Mouse (Mus musculus): ENCODE measurements around the gene Serinc2.

Gene Serinc2

DNA sequence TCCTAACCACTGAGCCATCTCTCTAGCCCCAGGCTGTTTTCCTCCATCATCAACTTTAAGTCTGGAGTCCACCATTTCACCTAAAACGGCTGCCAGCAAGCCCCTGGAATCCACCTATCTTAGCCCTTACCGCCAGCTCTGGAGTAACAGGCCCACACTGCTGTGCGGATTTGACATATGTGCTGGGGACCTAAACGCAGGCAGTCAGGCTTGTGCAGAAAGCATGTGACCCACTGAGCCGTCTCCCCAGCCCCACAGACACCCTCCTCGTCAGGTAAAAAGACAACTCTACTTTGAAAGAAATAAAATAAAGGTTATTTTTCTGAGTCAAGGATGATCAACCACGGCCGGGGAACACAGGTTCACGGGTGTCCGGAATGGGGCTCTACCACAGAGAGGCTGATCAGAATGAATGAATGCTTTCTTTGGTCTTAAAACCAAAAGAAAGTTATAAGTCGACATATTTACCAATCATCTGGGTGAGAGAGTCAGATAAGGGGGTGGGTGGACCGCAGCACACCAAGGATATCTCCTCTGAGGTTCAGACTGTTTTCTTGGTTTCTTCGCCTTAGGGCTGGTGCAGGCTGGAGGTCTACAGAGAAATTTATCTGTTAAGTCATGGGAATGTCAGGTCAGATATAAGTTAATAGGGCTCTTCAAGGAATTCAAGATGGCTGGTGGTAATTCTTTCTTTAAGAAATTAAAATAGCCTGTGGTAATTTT lies 17.4 kb upstream of the Serinc2 start:
- DNase-seq = no peak

DNA sequence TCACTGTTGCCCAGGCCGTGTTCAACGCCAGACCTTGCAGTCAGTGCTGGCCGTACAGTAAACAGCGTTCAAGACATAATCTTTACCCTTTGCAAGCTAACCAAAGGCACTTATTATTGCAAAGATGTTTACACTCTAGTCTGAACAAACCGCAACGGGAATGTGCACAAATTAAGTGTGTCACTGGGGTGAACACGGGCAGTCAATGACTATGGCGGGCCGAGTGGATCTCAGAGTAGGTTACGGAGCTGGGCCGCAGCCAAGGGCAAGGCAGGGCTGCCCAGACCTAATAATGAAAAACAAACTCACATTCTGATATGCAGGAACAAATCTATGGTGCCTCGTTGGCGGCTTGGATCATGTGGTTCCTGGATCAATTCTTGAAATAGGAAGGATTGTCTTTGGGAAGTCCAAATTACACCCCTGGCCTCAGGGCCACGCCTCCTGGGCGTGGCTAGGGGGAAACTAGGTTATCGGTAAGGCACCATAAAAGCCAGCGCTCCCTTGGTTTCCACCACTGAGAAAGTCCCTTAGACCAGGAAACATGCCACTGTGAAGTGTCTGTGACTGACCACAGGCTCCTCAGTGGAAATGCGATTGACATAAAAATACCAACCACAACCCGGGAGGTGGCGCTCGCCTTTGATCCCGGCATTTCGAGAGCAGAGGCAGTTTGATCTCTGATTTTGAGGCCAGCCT lies 16.2 kb upstream of the Serinc2 start:
- DNase-seq = no peak

DNA sequence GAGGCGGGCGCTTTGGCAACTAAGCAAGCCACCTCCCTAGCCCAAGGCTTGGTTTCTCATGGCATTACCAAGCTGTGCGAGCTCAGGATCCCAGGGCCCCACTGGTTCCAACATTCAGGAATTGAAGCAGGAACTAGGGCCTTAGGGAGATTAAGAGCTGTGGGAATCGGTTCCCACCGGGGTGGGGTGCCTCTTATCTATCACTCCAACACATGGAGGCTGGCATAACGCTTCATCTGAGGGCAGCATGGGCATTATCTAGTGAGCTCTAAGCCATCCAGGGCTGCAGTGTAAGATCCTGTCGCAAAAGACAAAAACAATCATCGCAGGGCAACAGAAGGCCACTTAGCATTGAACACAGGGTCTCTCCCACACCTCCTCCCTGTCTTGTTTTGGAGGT lies 15.5 kb upstream of the Serinc2 start:
- no peak for DNase-seq

DNA sequence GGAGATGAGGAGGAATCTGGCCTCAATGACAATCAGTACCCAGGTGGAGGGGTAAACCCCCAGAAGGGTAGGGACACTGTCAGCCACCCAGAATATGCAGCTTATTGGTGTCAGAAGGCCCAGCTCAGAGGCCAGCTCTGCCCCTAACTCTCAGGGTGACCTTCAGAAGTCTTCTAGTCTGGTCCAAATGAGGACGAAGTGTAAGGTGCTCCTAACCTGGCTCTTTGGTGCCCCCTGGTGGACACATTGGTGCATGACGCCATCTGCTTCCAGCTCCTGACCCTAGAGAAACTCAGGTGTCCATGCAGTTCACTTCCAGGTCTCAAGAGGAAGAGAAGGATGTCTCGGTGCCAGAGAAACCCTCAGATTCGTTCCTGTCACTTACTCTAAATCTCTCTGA lies 13.3 kb upstream of the Serinc2 start:
- no peak for DNase-seq

DNA sequence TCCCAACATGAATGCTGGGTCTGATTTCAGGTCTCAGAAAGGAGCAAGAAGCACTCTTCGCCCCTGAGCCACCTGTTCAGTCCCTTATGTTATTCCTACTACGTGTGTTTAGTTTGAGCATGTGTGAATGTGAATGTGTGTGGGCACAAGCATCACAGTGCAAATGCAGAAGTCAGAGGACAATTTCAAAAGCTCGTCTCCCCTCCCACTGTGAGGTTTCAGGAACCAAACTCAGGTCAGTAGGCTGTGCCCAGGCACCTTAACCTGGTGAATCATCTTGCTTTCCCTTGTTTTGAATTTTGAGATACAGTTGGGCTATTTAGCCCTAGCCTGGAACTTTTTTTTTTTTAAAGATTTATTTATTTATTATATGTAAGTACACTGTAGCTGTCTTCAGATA lies 10.8 kb upstream of the Serinc2 start:
- no peak for DNase-seq

DNA sequence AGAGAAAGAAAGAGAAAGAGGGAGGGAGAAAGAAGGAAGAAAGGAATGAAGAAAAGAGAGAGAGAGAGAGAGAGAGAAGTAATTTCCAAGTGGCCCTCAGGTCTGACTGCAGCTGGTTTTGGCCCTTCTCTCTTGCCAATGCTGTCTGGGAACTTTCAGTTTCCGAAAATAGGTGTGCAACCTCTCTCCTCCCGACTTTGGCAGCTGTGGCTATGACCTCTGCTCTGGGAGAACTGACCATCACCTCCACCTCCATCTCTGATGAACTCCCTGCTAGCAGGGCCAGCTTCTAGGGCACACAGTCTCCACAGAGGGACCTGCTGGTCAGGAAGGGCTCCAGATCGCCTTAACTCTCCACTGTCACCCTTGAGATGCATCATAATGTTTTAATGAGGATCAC lies 7.5 kb upstream of the Serinc2 start:
- no peak for DNase-seq

DNA sequence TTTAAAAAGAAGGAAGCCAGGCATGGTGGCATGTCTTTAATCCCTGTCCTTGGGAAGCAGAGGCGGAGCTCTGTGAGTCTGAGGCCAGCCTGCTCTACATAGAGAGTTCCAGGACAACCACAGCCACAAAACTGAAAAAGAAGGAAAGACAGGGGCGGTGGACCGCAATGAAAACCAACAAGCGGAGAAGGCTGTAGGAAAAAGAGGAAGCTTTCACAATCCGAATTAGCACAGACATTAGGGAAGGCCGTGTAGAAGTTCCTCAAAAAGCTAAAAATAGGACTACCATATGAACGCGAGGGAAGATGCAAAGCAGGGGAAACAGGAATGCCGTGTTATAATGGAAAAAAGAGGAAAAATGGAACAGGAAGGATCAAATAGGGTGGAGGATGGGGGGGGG lies 4.8 kb upstream of the Serinc2 start:
- DNase-seq = no peak

DNA sequence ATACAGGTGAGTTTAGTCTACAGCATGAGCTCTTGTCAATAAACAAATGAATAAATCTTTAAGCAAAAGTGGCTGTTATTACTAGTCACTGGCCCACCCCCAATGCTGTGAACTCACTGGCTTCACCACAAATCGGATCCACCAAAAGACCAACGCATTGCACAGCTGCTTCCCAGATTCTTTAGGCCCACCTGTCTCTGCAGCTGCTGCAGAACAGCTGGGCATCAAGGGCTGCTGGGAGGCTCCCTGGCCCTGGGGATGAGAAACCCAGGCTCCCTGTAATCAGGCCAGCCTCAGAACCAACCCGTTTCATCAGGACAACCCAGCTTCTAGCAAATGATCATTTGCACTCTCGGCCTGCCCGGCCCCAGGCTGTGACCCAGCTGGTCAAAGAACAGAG lies 3.9 kb upstream of the Serinc2 start:
- DNase-seq = no peak

DNA sequence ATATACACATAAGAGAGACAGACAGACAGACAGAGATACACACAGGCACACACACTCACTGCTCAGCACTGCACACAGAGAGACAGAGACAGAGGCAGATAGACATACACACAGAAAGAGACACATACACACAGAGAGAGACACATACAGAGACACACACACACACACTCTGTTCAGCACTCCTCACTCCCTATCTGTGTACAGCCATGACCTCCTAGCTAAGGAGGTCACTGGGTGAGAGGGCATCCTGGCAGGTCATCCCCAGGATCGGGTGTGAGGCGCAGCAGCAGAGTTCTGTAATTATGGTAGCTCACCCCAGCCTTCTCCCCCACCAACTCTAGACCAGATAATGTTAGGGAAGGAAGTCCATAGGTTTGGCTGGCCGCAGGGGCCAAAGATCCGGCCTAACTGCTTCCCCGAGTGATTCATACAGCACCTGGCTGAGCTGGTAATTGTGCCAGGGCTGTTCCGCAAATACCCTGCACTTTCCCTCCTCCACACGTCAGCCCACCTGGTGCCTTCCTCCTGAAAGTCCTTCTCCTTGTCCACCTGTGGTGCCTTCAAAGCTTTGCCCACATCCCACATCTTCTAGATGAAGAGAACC lies 2.3 kb downstream of the Serinc2 start:
- DNase-seq = no peak

DNA sequence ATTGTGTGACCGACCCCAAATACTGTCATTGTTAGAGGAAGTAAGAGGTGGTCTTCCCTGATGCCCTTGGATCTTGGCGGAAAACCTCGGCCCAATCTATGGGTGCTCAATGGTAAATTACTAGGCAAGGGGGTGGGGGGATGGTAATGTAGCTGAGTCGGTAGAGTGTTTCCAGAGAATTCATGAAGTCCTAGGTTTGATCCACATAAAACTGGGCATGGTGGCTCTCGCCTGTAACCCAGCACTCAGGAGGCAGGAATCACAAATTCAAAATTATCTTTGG lies 3.2 kb downstream of the Serinc2 start:
- DNase-seq = no peak

DNA sequence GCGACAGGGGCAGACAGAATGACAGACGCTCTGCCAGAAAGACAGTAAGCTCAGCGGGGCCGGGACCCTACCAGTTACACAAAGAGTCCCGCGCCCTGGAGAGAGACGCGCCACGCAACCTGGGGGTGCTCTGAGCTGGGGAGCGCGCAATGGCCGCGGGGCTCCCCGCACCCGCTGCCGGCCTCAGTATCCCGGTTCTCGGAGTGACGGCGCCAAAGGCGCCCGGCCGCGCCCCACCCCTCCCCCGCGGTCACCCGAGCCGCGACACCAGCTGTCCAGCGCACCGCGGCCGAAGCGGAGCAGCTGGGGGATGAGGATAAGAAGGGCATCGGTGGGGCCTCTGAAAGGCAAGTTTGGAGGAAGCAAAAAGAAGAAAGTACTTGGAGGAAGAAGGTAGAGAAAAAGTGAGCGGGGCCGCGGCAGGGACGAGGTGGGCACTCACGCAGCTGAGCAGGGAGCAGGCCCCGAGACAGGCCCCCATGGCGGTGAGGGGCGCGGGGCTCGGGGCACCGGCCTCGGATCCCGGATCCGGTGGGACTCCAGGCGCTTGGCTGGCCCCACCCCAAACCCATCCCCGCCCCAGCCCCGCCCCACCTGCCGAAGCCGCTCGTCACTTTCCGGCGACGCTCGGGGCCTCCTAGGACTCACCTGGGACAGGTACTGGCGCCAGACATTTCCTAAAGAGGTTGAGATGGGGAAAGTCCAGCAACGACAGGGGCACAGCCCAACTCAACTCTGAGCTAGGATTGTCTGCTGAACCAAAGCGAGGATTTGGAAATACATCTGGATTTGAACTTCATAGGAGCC lies 3.8 kb downstream of the Serinc2 start:
- DNase-seq = no peak

DNA sequence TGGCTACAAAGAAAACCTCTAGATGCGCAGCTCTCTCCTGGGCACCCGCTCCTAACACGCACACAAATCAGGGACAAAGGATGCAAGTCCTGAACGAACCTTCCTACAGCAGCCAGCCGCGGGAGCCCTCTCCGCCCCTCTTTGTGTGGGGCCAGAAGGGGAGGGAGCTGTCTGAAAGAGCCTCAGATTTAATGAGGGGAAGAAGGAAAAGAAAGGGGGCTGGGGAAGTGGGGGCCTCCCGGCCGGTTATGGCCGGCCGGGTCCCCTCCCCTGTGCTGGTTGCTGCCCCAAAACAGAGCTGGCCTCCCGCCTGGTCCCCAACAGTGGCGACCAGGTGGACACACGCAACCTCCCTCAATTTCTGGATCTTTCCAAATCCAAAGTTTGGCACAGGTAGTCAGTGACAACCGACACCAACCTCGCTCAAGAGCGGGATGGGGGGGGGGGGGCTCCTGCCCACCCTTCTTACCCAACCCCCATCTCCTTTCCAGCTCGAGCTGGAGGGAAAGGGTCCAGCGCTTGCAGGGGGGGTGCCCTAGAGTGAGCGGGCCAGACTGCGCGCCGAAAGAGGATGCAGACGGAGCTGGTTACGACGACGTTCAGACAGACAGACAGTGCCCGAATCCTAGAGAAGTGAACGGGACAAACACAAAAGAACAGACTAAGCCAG lies 4.5 kb downstream of the Serinc2 start:
- DNase-seq = no peak

DNA sequence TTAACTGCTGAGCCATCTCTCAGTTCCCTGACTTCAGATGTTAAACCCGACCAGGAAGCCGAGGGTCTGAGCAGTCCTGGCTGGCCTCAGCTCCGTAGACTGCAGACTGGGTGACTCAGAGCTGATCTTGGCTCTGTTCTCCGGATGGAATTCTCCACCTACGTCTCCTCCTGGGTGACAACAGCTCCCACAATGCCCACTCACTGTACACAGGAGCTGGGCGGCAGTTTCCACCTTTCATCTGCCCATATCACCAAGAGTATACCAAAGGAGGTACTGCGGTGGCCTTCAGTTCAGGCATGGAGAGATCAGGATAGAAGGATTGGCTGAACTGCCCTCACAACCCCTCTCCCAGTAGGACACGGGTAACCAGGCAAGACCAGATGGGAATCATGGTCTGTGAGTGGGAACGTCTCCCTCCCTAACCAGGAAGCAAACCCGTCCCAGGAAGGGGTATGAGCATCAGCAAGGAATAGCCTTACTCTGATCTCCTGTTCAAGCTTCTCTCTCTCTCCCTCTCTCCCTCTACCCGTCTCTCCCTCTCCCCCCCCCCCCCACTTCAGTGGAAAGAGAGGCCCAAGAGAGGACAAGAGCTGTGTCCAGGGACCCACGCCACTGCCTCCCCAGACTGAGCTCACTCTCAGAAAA lies 5.2 kb downstream of the Serinc2 start:
- DNase-seq = peak; percentile 59

DNA sequence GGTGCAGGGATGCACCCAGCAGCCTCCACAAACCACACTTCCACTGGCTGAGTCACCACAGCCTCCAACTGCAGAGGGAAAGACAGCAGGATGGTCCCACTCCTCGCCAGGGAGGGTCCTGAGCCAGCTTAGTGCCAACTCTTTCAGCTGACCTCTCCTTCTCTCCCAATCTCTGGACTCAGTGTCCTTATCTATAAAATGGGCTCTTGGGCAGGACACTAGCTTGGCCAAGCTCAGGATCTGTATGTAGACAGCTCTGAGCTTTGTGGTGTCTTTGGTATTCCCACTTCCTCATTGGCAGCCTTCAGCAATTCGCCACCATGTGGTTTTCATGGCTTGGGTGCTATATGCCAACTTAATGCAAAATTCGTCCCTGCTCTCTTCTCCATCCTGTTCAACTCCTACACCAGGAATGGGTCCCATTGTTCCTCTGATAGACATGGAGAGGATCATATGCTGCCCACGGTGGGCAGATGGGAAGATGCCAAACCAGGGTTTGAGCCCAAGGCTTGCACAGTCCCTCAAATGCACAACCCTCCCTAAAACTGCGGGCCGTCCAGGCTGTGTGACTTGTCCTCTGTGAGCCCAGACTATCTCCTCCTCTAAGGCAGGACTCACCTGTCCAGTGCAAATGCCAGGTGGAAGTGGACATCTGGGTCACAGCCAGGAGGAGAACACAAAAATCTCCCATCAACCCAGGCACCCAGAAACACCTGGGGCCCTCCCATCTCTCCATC lies 8.2 kb downstream of the Serinc2 start:
- DNase-seq = peak; percentile 46

DNA sequence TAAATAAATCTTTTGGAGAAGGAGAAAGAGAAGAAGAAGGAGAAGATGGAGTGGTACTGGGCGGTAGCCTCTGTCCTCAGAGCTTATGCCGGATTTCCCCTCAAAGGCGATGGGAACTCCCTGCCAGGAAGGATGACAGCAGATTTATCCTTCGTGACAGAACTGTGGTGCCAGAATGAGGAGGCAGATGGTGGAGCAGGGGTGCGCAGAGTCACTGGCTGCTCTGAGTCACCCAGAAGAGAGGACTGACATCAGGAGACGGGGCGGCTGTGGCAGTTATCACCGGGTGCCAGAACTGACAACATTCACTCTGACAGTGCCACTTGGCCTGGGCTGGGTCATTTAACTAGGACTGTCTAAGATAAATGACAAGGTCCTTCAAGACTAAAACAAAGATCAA lies 8.9 kb downstream of the Serinc2 start:
- peak; percentile 89 for DNase-seq

DNA sequence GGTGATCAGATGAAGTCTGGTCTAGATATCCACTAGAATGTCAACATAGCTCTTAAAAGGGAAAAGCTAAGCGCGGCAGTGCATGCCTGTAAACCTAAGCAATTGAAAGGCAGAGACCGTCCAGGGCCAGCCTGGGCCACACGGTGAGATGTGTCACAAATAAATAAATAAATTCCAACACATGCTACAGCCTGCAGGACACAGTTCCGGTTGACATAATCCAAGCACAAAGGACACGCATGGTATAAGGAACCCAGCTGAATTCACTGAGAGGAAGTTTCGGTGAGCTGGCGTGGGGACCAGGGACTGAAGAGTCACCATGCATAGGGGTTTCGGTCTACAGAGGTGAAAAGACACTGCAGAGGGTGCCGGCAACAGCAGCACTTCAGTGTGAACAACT lies 10.3 kb downstream of the Serinc2 start:
- DNase-seq = no peak

DNA sequence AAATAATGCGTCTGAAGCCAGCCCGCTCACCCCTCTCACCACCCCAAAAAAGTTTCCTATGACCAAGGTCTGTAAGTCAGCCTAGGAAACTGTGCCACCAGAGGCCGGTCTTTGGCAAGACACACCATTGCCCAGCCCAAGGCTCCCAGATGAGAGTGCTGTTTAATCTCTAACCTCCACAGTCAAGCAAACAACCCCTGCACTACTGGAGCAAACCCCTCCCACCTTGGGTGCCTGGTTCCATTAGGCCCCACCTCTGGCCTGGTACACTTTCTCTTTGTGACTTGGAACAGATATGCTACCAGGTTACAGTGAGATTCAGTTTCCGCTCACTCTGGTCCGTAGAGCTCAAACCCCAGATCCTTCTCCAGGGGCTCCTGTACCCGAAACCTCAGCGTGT lies 11.9 kb downstream of the Serinc2 start:
- DNase-seq = no peak

DNA sequence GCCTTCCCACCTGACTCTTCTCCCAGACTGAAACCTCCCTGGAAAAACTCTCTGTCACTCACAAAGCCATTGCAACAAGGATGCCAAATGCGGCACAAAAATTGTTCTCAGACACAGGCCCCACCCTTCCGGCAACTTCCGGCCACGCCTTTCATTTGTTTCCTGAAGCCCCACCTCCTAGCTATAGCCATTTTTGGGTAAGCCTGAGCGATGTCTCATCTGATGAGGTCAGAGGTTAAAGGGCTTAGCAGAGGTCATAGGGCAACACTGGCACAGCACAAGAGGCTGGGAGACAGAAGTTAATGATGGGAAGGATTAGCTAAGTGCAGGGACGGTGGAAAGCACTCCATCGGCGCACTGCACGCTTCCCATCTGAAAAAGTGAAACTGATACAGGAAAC lies 12.4 kb downstream of the Serinc2 start:
- DNase-seq = no peak

DNA sequence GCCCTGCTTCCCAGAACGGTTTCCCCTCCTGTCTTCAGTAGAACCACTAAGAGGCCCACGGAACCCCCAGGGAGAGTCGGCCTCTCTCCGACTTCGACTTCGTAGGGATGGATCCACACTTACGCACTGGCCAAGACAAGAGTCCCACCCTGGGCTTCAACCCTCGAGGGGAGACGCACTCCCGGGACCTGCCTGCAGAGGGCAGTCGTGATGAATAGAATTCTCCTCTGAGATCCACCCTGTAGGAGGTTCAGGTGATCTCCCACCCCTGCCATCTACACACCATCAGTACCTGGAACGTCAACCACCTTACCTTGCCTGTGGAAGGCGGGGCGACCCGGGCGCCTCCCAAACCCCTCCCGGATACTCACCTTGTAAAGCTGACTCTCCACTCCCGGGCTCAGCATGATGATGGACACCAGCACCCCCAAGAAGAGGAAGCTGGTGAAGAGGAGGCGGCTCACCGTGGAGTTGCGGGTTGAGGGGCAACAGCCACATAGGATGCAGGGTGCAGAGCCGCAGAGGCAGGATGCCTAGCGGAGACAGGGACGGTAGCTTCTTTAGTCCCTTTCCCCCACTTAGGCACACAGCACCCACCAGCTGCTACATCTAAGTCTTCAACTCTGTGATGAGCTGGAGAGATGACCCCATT lies 14.2 kb downstream of the Serinc2 start:
- DNase-seq = peak; percentile 41

DNA sequence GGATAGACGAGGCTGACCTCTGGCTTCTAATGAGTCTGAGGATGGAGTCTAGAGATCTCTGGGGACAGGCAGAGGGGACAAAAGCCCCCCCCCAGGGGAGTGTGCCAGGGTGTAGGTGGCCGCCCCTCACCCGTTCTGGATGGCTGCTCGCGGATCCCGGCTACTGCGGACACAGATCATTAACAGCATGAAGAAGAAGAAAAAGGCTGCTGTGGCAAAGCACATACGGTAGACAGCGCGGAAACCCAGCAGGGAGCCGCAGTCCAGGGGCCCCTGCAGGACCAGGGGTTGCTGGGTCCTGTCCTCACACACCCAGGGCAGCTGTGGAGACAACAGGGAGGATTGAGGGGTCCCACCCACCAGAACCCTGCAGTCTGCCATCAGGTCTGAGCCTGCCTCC lies 14.9 kb downstream of the Serinc2 start:
- no peak for DNase-seq

DNA sequence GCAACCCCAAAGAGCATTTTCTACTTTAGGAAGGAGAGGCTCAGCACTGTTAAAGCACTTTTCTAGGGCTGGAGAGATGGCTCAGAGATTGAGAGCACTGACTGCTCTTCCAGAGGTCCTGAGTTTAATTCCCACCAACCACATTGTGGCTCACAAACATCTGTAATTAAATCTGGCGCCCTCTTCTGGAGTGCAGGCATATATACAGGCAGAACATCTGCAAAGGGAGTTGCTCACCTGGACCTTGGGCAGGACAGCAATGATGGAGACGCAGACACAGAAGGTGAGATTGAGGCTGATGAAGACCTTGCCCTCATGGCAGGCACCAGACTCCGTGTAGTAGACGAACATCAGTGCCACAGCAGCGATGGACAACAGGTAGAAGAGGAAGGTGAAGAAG lies 18.6 kb downstream of the Serinc2 start:
- DNase-seq = no peak
